Mouse (Mus musculus) C2C12 (cell line): ENCODE measurements around the gene Nfkbiz.

Source experiments
- MYOD1 ChIP-seq: IDR thresholded peaks from one replicate; pipeline ENCODE4 v1.6.1; 2011; ENCODE audit warnings: low read depth; ENCODE audit not compliant: control insufficient read depth, insufficient read length
- MYOG ChIP-seq: IDR thresholded peaks from one replicate; pipeline ENCODE4 v1.6.1; 2011; ENCODE audit not compliant: control insufficient read depth, insufficient read length; ENCODE audit errors: extremely low read depth

- TF ChIP-seq MYOD1, result no peak
- no peak for TF ChIP-seq MYOG
Measured at GRCm38 (mm10) chr16:55819186-55819861, 19.4 kb downstream of the Nfkbiz start.
